Mouse (Mus musculus) testis, adult 2 months (tissue): ENCODE measurements around the gene Gm4450.
"Not testable (repeated sequence)": the region's sequence is repeated elsewhere in the genome, so short reads cannot be mapped to it uniquely, and the experiment has no call there.

Source experiments
- CTCF ChIP-seq: fragments of 200-500 bp; IDR thresholded peaks from 2 replicates; pipeline ENCODE4 v1.5.1; 2012; ENCODE audit warnings: low read depth, mild to moderate bottlenecking, inconsistent platforms, low read length, moderate library complexity; ENCODE audit not compliant: control insufficient read depth, insufficient read depth, insufficient replicate concordance
- POLR2A ChIP-seq: fragments of 200-500 bp; IDR thresholded peaks from 2 replicates; pipeline ENCODE4 v1.6.1; 2012; ENCODE audit warnings: low read depth, mild to moderate bottlenecking, inconsistent platforms, low read length, moderate library complexity; ENCODE audit not compliant: control insufficient read depth

DNA sequence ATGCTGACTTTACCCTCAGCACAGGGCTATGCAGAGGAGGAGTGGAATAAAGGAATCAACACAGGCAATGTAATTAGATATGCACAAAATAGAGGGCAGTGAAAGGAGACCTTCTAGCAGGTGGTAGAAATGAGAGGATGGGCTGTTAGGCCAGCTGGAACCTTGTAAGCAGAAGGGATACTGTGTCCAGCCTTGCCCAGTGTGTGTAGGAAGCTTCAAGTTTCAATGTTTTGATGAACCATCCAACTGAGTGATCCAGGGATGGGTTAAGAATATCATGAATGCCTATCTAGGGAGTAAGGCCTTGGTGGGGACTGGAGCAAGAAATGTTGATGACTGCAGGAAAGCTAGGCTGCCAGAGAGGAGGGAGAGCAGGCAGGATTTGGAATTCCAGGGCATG, 38.1 kb upstream of the Gm4450 start:
- not testable (repeated sequence) for TF ChIP-seq CTCF, POLR2A
